Mouse (Mus musculus) hindbrain, embryonic 12.5 days (tissue): ENCODE measurements around the gene Adad1. TPM values are rescaled to one million over a fixed set of nuclear protein-coding genes. Genes with fewer than 3 reads are reported as not detected.
A peak's percentile ranks its signal among the peaks of the same experiment; 100 is the strongest.

ENCODE experiments used
- ATAC-seq: fragments of 200-750 bp; cut with Nextera tagmentation; 2 replicates; pipeline ENCODE4 v1.8.0; 2017; ENCODE audit warnings: moderate TSS enrichment; ENCODE audit not compliant: low FRiP score
- H3K27ac ChIP-seq: fragments of 300-500 bp; sonication (generic); 2 replicates; pipeline ENCODE4 v1.5.1; 2016; ENCODE audit warnings: mild to moderate bottlenecking
- H3K27me3 ChIP-seq: fragments of 300-500 bp; sonication (generic); 2 replicates; pipeline ENCODE4 v1.6.1; 2016; ENCODE audit warnings: mild to moderate bottlenecking
- H3K36me3 ChIP-seq: fragments of 300-500 bp; sonication (generic); 2 replicates; pipeline ENCODE4 v1.6.1; 2016; ENCODE audit warnings: mild to moderate bottlenecking
- H3K4me1 ChIP-seq: fragments of 300-500 bp; sonication (generic); 2 replicates; pipeline ENCODE4 v1.6.1; 2016
- H3K4me2 ChIP-seq: fragments of 300-500 bp; sonication (generic); replicated peaks from 2 replicates; pipeline ENCODE4 v1.6.1; 2016; ENCODE audit warnings: mild to moderate bottlenecking
- H3K4me3 ChIP-seq: fragments of 300-500 bp; sonication (generic); 2 replicates; pipeline ENCODE4 v1.5.1; 2016; ENCODE audit warnings: mild to moderate bottlenecking
- H3K9ac ChIP-seq: fragments of 300-500 bp; sonication (generic); 2 replicates; pipeline ENCODE4 v1.6.1; 2016; ENCODE audit warnings: mild to moderate bottlenecking, moderate library complexity
- H3K9me3 ChIP-seq: fragments of 300-500 bp; sonication (generic); replicated peaks from 2 replicates; pipeline ENCODE4 v1.6.1; 2016; ENCODE audit warnings: mild to moderate bottlenecking
- whole genome bisulfite sequencing: fragments of 180-500 bp; shearing (Covaris S2); methylation state at CpG from one replicate; pipeline ENCODE4 v1.1.7; 2016; 5-methylcytosine and 5-hydroxymethylcytosine counted together
- polyA plus RNA-seq: library from polyadenylated mRNA; unstranded; fragments of >200 nt; fragmentation: Nextera tagmentation; extraction: Ambion mirVana; gene quantifications from 2 replicates; pipeline ENCODE4 v1.2.1, GENCODE M21; 2016

The Adad1 gene
- 0.35 and 0.85 TPM in 2 replicates for polyA plus RNA-seq

- H3K4me2 ChIP-seq, result peak within 1 kb of the TSS; percentile 45
- H3K9me3 ChIP-seq, result peaks cover 24% of the 10 kb centered on the region; the same call in 1 of the 2 replicates
- no peak within 1 kb of the TSS for H3K27ac ChIP-seq
- H3K9ac ChIP-seq, result no peak within 1 kb of the TSS; the same call in 1 of the 2 replicates
- H3K36me3 ChIP-seq, result no peaks in the 10 kb centered on the region; the same call in 1 of the 2 replicates
- no peak for ATAC-seq
- peak within 1 kb of the TSS; percentile 23 for H3K4me3 ChIP-seq
- no peaks in the 10 kb centered on the region for H3K27me3 ChIP-seq
- 54% methylated on average over 39 of the region's 39 CpGs for WGBS
- no peaks in the 10 kb centered on the region for H3K4me1 ChIP-seq
Observed at GRCm38 (mm10) chr3:37063406-37063805, at the start of gene Adad1. TSS of gene Adad1 (plus strand) at chr3:37063527.

- 96% methylated on average over 2 of the region's 2 CpGs for WGBS
- H3K36me3 ChIP-seq, result peaks cover 26% of the 10 kb centered on the region
- H3K9ac ChIP-seq, result no peak overlapping the region
- no peaks in the 10 kb centered on the region for H3K4me1 ChIP-seq
- ATAC-seq, result no peak
- no peak overlapping the region for H3K27ac ChIP-seq
- no peaks in the 10 kb centered on the region for H3K9me3 ChIP-seq
- no peaks in the 10 kb centered on the region for H3K27me3 ChIP-seq
- H3K4me3 ChIP-seq, result no peak overlapping the region
- no peak overlapping the region for H3K4me2 ChIP-seq
Observed at GRCm38 (mm10) chr3:37037979-37038378, 25.3 kb upstream of the Adad1 start.

- H3K9me3 ChIP-seq, result no peaks in the 10 kb centered on the region
- no peak overlapping the region for H3K9ac ChIP-seq
- H3K27ac ChIP-seq, result no peak overlapping the region
- peaks cover 31% of the 10 kb centered on the region for H3K36me3 ChIP-seq
- no peak overlapping the region for H3K4me3 ChIP-seq
- ATAC-seq, result no peak
- H3K27me3 ChIP-seq, result no peaks in the 10 kb centered on the region
- no peaks in the 10 kb centered on the region for H3K4me1 ChIP-seq
- no peak overlapping the region for H3K4me2 ChIP-seq
Observed at GRCm38 (mm10) chr3:37039811-37040210, 23.5 kb upstream of the Adad1 start.

DNA sequence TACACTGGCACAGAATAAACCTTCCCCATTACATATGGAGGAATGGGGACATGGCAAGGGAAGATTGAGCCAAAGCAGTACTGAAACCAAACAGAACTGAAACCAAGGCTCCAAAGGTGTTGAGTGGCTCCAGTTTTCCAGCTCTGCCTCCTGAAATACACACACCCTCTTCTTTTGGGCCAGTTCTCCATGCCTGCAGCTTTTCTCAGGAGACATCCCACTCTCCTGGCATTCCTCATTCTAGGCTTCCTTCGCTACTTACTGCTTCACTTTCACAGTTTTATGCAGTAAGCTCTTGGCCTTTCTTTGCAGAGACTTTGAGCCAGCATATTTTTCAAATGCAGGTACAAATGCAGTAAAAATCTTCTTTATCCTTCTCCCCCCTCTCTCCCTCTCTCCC lies 11.8 kb upstream of the Adad1 start:
- Histone ChIP-seq H3K27me3 (no peaks in the 10 kb centered on the region), H3K4me1 (no peaks in the 10 kb centered on the region), H3K9me3 (no peaks in the 10 kb centered on the region), H3K4me2 (no peak overlapping the region), H3K4me3 (no peak overlapping the region), H3K27ac (no peak overlapping the region), H3K9ac (no peak overlapping the region), H3K36me3 (peaks cover 16% of the 10 kb centered on the region)
- ATAC-seq, result no peak
- 94% methylated on average over 1 of the region's 1 CpGs for WGBS

- no peak for ATAC-seq
- no peaks in the 10 kb centered on the region for H3K27me3 ChIP-seq
- H3K36me3 ChIP-seq, result no peaks in the 10 kb centered on the region
- no peak overlapping the region for H3K4me3 ChIP-seq
- H3K9ac ChIP-seq, result no peak overlapping the region
- H3K4me2 ChIP-seq, result no peak overlapping the region
- no peak overlapping the region for H3K27ac ChIP-seq
- no peaks in the 10 kb centered on the region for H3K4me1 ChIP-seq
- H3K9me3 ChIP-seq, result peaks cover 7% of the 10 kb centered on the region; the same call in 1 of the 2 replicates
Observed at GRCm38 (mm10) chr3:37073211-37073610, 9.9 kb downstream of the Adad1 start.

GRCm38 (mm10) chr3:37084860-37085259 lies 21.5 kb downstream of the Adad1 start:
- Histone ChIP-seq H3K9me3 (no peaks in the 10 kb centered on the region), H3K27me3 (no peaks in the 10 kb centered on the region), H3K4me3 (no peak overlapping the region), H3K36me3 (no peaks in the 10 kb centered on the region), H3K4me2 (no peak overlapping the region), H3K4me1 (no peaks in the 10 kb centered on the region), H3K9ac (no peak overlapping the region), H3K27ac (no peak overlapping the region)
- no peak for ATAC-seq
- WGBS, result 85% methylated on average over 4 of the region's 4 CpGs

- no peaks in the 10 kb centered on the region for H3K27me3 ChIP-seq
- no peak overlapping the region for H3K4me3 ChIP-seq
- H3K27ac ChIP-seq, result no peak overlapping the region
- H3K4me1 ChIP-seq, result no peaks in the 10 kb centered on the region
- no peak overlapping the region for H3K4me2 ChIP-seq
- H3K9me3 ChIP-seq, result no peaks in the 10 kb centered on the region
- H3K9ac ChIP-seq, result no peak overlapping the region
- no peaks in the 10 kb centered on the region for H3K36me3 ChIP-seq
- no peak for ATAC-seq
Observed at GRCm38 (mm10) chr3:37090721-37091120, 27.4 kb downstream of the Adad1 start.

DNA sequence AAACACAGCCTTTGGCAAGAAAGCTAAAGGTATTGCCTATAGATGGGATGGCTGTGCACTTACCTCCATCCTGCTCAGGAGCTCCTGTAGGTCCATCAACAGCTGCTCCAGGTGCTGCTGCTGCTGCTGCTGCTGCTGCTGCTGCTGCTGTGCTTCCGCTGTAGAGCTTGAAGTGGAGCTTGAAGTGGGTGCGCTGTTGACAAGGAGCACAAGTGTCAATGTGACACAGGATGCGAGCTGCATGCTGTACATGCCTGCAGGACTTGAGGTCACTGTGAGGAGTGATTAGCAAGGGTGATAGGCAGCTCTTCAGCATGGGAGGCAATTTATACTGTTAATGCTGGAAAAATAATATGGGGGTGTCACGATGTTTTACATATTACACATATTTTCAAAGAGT lies 62.3 kb downstream of the Adad1 start, which contains the start of gene Il2:
Gene Il2 (minus strand): TSS at position 305 of the 400 bp plus-strand sequence.
- H3K4me2 ChIP-seq, result no peak within 1 kb of the TSS
- 83% methylated on average over 4 of the region's 4 CpGs for WGBS

DNA sequence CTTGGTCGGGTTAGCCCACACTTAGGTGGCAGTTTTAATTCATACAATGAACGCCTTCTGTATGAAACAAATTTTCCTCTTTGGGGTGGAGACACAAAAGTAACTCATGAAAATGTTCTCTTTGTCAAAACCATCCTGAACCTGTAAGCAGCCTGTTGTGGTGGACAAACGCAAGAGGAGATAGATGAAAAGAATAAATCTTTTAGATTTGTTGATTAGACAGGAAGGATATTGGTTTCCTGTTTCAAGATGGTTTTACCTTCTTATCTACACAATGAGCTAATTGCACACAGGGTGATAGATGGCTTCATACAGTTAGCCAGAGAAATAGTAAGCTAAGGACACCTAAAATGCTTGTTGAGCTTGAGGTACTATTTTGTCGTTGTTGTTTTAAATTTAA lies 62.8 kb downstream of the Adad1 start:
- no peaks in the 10 kb centered on the region for H3K9me3 ChIP-seq
- no peaks in the 10 kb centered on the region for H3K27me3 ChIP-seq
- H3K9ac ChIP-seq, result no peak overlapping the region
- no peak overlapping the region for H3K4me3 ChIP-seq
- 87% methylated on average over 4 of the region's 4 CpGs for WGBS
- no peaks in the 10 kb centered on the region for H3K36me3 ChIP-seq
- ATAC-seq, result no peak
- no peak overlapping the region for H3K27ac ChIP-seq
- no peaks in the 10 kb centered on the region for H3K4me1 ChIP-seq
- H3K4me2 ChIP-seq, result no peak overlapping the region

More for the DNA sequence above, 62.3 kb downstream of the Adad1 start, which contains the start of gene Il2:
- H3K27me3 ChIP-seq, result no peaks in the 10 kb centered on the region
- H3K4me3 ChIP-seq, result no peak within 1 kb of the TSS
- no peak within 1 kb of the TSS for H3K27ac ChIP-seq
- H3K9ac ChIP-seq, result no peak within 1 kb of the TSS
- ATAC-seq, result no peak
- H3K9me3 ChIP-seq, result no peaks in the 10 kb centered on the region
- no peaks in the 10 kb centered on the region for H3K36me3 ChIP-seq
- no peaks in the 10 kb centered on the region for H3K4me1 ChIP-seq

DNA sequence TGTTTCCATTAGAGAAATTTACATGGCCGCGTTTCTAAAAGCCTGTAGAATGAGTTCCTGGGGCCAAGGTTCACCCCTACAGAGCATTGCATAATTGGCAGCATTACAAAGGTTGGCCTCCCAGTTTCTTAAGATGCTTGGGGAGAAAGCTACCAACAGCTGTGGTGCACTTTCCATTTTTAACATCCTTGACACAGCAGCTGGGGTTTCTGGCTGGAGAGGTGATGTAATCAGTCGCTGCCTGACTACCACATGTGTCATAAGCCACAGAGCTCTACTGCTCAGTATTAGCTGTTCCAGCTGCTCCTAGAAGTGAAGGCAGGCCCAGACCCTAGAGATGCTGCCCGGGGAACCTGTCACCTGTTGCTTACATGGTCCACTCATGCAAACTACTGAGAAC lies 64.9 kb downstream of the Adad1 start:
- H3K27me3 ChIP-seq, result no peaks in the 10 kb centered on the region
- H3K9ac ChIP-seq, result no peak overlapping the region
- no peak overlapping the region for H3K27ac ChIP-seq
- 58% methylated on average over 4 of the region's 4 CpGs for WGBS
- H3K4me3 ChIP-seq, result no peak overlapping the region
- H3K4me2 ChIP-seq, result no peak overlapping the region
- no peaks in the 10 kb centered on the region for H3K4me1 ChIP-seq
- H3K36me3 ChIP-seq, result no peaks in the 10 kb centered on the region
- ATAC-seq, result no peak
- H3K9me3 ChIP-seq, result no peaks in the 10 kb centered on the region

GRCm38 (mm10) chr3:37129063-37129462 lies 65.7 kb downstream of the Adad1 start:
- H3K27ac ChIP-seq, result no peak overlapping the region
- no peaks in the 10 kb centered on the region for H3K27me3 ChIP-seq
- ATAC-seq, result no peak
- H3K36me3 ChIP-seq, result no peaks in the 10 kb centered on the region
- H3K4me3 ChIP-seq, result no peak overlapping the region
- H3K4me2 ChIP-seq, result no peak overlapping the region
- no peak overlapping the region for H3K9ac ChIP-seq
- no peaks in the 10 kb centered on the region for H3K4me1 ChIP-seq
- 59% methylated on average over 2 of the region's 2 CpGs for WGBS
- no peaks in the 10 kb centered on the region for H3K9me3 ChIP-seq

- no peaks in the 10 kb centered on the region for H3K9me3 ChIP-seq
- no peaks in the 10 kb centered on the region for H3K36me3 ChIP-seq
- no peak overlapping the region for H3K27ac ChIP-seq
- H3K9ac ChIP-seq, result no peak overlapping the region
- no peaks in the 10 kb centered on the region for H3K4me1 ChIP-seq
- H3K4me2 ChIP-seq, result no peak overlapping the region
- no peaks in the 10 kb centered on the region for H3K27me3 ChIP-seq
- ATAC-seq, result no peak
- H3K4me3 ChIP-seq, result no peak overlapping the region
- 80% methylated on average over 4 of the region's 4 CpGs for WGBS
Observed at GRCm38 (mm10) chr3:37137231-37137630, 73.9 kb downstream of the Adad1 start.

DNA sequence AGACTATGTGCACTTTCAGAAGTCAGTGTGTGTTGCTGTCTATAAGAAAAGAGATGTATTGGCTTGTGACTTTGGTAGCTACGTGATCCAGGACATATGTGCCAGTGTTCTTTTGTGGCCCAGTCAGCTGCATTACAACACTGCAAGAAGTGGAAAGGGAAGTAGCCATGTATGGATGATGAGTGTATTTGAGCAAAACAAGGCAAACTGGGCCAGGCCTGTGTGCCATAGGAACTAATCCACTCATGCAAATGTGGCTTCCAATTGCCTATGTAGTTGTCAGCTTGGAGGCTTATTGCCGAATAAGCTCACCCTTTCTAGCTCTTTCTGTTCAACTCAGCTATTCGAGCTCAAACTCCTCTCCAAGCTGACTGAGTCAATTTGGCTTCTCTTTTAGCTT lies 75.9 kb downstream of the Adad1 start:
- WGBS, result 89% methylated on average over 3 of the region's 3 CpGs
- no peak overlapping the region for H3K4me3 ChIP-seq
- no peak for ATAC-seq
- no peaks in the 10 kb centered on the region for H3K36me3 ChIP-seq
- H3K27me3 ChIP-seq, result no peaks in the 10 kb centered on the region
- H3K9ac ChIP-seq, result no peak overlapping the region
- H3K9me3 ChIP-seq, result no peaks in the 10 kb centered on the region
- H3K4me1 ChIP-seq, result no peaks in the 10 kb centered on the region
- no peak overlapping the region for H3K27ac ChIP-seq
- no peak overlapping the region for H3K4me2 ChIP-seq
